Mouse (Mus musculus): Measurements from ENCODE around the gene Apip. TPM values are rescaled to one million over a fixed set of nuclear protein-coding genes. Genes with fewer than 3 reads are reported as not detected.
A peak's percentile ranks its signal among the peaks of the same experiment; 100 is the strongest.

The Apip gene
- total and polyA plus RNA-seq, 2 experiments from 2014 or later, result 29.5 to 35.2 TPM

GRCm38 (mm10) chr2:103055820-103056219, 17.7 kb upstream of the Apip start:
- Histone ChIP-seq H3K4me3 (ENCODE audit: low read depth, low read length) (no peak overlapping the region), H3K27ac (ENCODE audit: low read depth, low read length) (no peak overlapping the region), H3K36me3 (ENCODE audit: insufficient read depth, low read length) (0 out of 2 replicates have a peak, but pooled peaks cover 3% of the 10 kb centered on the region), H3K27me3 (ENCODE audit: insufficient read depth, low read length) (no peaks in the 10 kb centered on the region), H3K9ac (replicated peaks; ENCODE audit: low read length, poor library complexity, severe bottlenecking) (no peak overlapping the region), H3K9me3 (ENCODE audit: low read length) (no peaks in the 10 kb centered on the region), H3K4me2 (ENCODE audit: low read depth, low read length, poor library complexity, severe bottlenecking) (no peak overlapping the region), H3K4me1 (ENCODE audit: insufficient read depth, low read length) (no peaks in the 10 kb centered on the region)
- no peak for TF ChIP-seq CTCF (IDR thresholded peaks at IDR 0.05)
- 92% methylated on average over 6 of the region's 6 CpGs for WGBS
- ATAC-seq (ENCODE audit: low FRiP score) (no peak), DNase-seq (ENCODE audit: low spot score) (no peak)

GRCm38 (mm10) chr2:103058266-103058665, 15.2 kb upstream of the Apip start:
- Histone ChIP-seq H3K27ac (ENCODE audit: low read depth, low read length) (no peak overlapping the region), H3K27me3 (ENCODE audit: insufficient read depth, low read length) (no peaks in the 10 kb centered on the region), H3K9me3 (ENCODE audit: low read length) (no peaks in the 10 kb centered on the region), H3K4me3 (ENCODE audit: low read depth, low read length) (no peak overlapping the region), H3K9ac (replicated peaks; ENCODE audit: low read length, poor library complexity, severe bottlenecking) (no peak overlapping the region), H3K36me3 (ENCODE audit: insufficient read depth, low read length) (0 out of 2 replicates have a peak, but pooled peaks cover 3% of the 10 kb centered on the region), H3K4me1 (ENCODE audit: insufficient read depth, low read length) (no peaks in the 10 kb centered on the region), H3K4me2 (ENCODE audit: low read depth, low read length, poor library complexity, severe bottlenecking) (no peak overlapping the region)
- WGBS, result 88% methylated on average over 3 of the region's 3 CpGs
- ATAC-seq (ENCODE audit: low FRiP score) (no peak), DNase-seq (ENCODE audit: low spot score) (no peak)
- TF ChIP-seq CTCF (IDR thresholded peaks at IDR 0.05), result no peak

GRCm38 (mm10) chr2:103062865-103063264, 10.6 kb upstream of the Apip start:
- H3K4me2 ChIP-seq (ENCODE audit: low read depth, low read length, poor library complexity, severe bottlenecking), result no peak overlapping the region
- H3K27me3 ChIP-seq (ENCODE audit: insufficient read depth, low read length), result no peaks in the 10 kb centered on the region
- DNase-seq (ENCODE audit: low spot score), result peak; percentile 79
- WGBS, result 20% methylated on average over 3 of the region's 3 CpGs
- H3K36me3 ChIP-seq (ENCODE audit: insufficient read depth, low read length), result no peaks in the 10 kb centered on the region
- H3K27ac ChIP-seq (ENCODE audit: low read depth, low read length), result no peak overlapping the region
- no peaks in the 10 kb centered on the region for H3K4me1 ChIP-seq (ENCODE audit: insufficient read depth, low read length)
- ATAC-seq (ENCODE audit: low FRiP score), result no peak
- H3K4me3 ChIP-seq (ENCODE audit: low read depth, low read length), result no peak overlapping the region
- H3K9ac ChIP-seq (replicated peaks; ENCODE audit: low read length, poor library complexity, severe bottlenecking), result no peak overlapping the region
- TF ChIP-seq CTCF (IDR thresholded peaks at IDR 0.05), result peak; percentile 85
- H3K9me3 ChIP-seq (ENCODE audit: low read length), result no peaks in the 10 kb centered on the region

- no peak overlapping the region for H3K27ac ChIP-seq (ENCODE audit: low read depth, low read length)
- no peaks in the 10 kb centered on the region for H3K36me3 ChIP-seq (ENCODE audit: insufficient read depth, low read length)
- no peak for TF ChIP-seq CTCF (IDR thresholded peaks at IDR 0.05)
- DNase-seq (ENCODE audit: low spot score) (no peak), ATAC-seq (ENCODE audit: low FRiP score) (no peak)
- no peaks in the 10 kb centered on the region for H3K9me3 ChIP-seq (ENCODE audit: low read length)
- H3K4me1 ChIP-seq (ENCODE audit: insufficient read depth, low read length), result peaks cover 2% of the 10 kb centered on the region; the same call in 1 of the 2 replicates
- no peak overlapping the region for H3K4me3 ChIP-seq (ENCODE audit: low read depth, low read length)
- no peaks in the 10 kb centered on the region for H3K27me3 ChIP-seq (ENCODE audit: insufficient read depth, low read length)
- no peak overlapping the region for H3K9ac ChIP-seq (replicated peaks; ENCODE audit: low read length, poor library complexity, severe bottlenecking)
- no peak overlapping the region for H3K4me2 ChIP-seq (ENCODE audit: low read depth, low read length, poor library complexity, severe bottlenecking)
- 85% methylated on average over 8 of the region's 8 CpGs for WGBS
These were observed 6.6 kb upstream of the Apip start for GRCm38 (mm10) chr2:103066683-103067551.

- peaks cover 7% of the 10 kb centered on the region; the same call in 1 of the 2 replicates for H3K4me1 ChIP-seq (ENCODE audit: insufficient read depth, low read length)
- TF ChIP-seq CTCF (IDR thresholded peaks at IDR 0.05), result no peak
- H3K27ac ChIP-seq (ENCODE audit: low read depth, low read length), result no peak overlapping the region
- no peaks in the 10 kb centered on the region for H3K9me3 ChIP-seq (ENCODE audit: low read length)
- 89% methylated on average over 2 of the region's 2 CpGs for WGBS
- H3K4me3 ChIP-seq (ENCODE audit: low read depth, low read length), result no peak overlapping the region
- no peak overlapping the region for H3K4me2 ChIP-seq (ENCODE audit: low read depth, low read length, poor library complexity, severe bottlenecking)
- DNase-seq (ENCODE audit: low spot score) (no peak), ATAC-seq (ENCODE audit: low FRiP score) (no peak)
- no peak overlapping the region for H3K9ac ChIP-seq (replicated peaks; ENCODE audit: low read length, poor library complexity, severe bottlenecking)
- H3K27me3 ChIP-seq (ENCODE audit: insufficient read depth, low read length), result no peaks in the 10 kb centered on the region
- no peaks in the 10 kb centered on the region for H3K36me3 ChIP-seq (ENCODE audit: insufficient read depth, low read length)
These were observed 5.8 kb upstream of the Apip start for GRCm38 (mm10) chr2:103067552-103068207.

- TF ChIP-seq CTCF (IDR thresholded peaks at IDR 0.05), result no peak
- Histone ChIP-seq H3K27ac (ENCODE audit: low read depth, low read length) (no peak overlapping the region), H3K36me3 (ENCODE audit: insufficient read depth, low read length) (no peaks in the 10 kb centered on the region), H3K4me3 (ENCODE audit: low read depth, low read length) (no peak overlapping the region), H3K9me3 (ENCODE audit: low read length) (no peaks in the 10 kb centered on the region), H3K27me3 (ENCODE audit: insufficient read depth, low read length) (no peaks in the 10 kb centered on the region), H3K4me2 (ENCODE audit: low read depth, low read length, poor library complexity, severe bottlenecking) (no peak overlapping the region), H3K9ac (replicated peaks; ENCODE audit: low read length, poor library complexity, severe bottlenecking) (no peak overlapping the region), H3K4me1 (ENCODE audit: insufficient read depth, low read length) (peaks cover 7% of the 10 kb centered on the region; the same call in 1 of the 2 replicates)
- ATAC-seq (ENCODE audit: low FRiP score) (no peak), DNase-seq (ENCODE audit: low spot score) (no peak)
- WGBS, result 91% methylated on average over 1 of the region's 1 CpGs
These were observed 4.9 kb upstream of the Apip start for GRCm38 (mm10) chr2:103068602-103069001.
